Mouse (Mus musculus) hindbrain, embryonic 14.5 days (tissue): ENCODE measurements around the gene Shld1. TPM values are rescaled to one million over a fixed set of nuclear protein-coding genes. Genes with fewer than 3 reads are reported as not detected.

Source experiments
- ATAC-seq: fragments of 200-750 bp; cut with Nextera tagmentation; 2 replicates; pipeline ENCODE4 v1.8.0; 2017; ENCODE audit warnings: moderate number of reproducible peaks, mild to moderate bottlenecking, moderate TSS enrichment, moderate library complexity; ENCODE audit not compliant: low FRiP score
- DNase-seq: peaks from one replicate; pipeline ENCODE4 v3.0.0-alpha.2; 2015; ENCODE audit warnings: low spot score
- H3K27ac ChIP-seq: fragments of 300-500 bp; sonication (generic); 2 replicates; pipeline ENCODE4 v1.5.1; 2014; ENCODE audit warnings: mild to moderate bottlenecking, moderate library complexity
- H3K27me3 ChIP-seq: fragments of 300-500 bp; sonication (generic); 2 replicates; pipeline ENCODE4 v1.6.1; 2014; ENCODE audit warnings: mild to moderate bottlenecking, low read length, mixed read lengths; ENCODE audit not compliant: control insufficient read depth, insufficient read depth
- H3K36me3 ChIP-seq: fragments of 300-500 bp; sonication (generic); replicated peaks from 2 replicates; pipeline ENCODE4 v1.6.1; 2014; ENCODE audit not compliant: control insufficient read depth, insufficient read depth
- H3K4me1 ChIP-seq: fragments of 300-500 bp; sonication (generic); replicated peaks from 2 replicates; pipeline ENCODE4 v1.6.1; 2014; ENCODE audit warnings: antibody characterized with exemption, low read length, mixed read lengths; ENCODE audit not compliant: control insufficient read depth, insufficient read depth
- H3K4me2 ChIP-seq: fragments of 300-500 bp; sonication (generic); replicated peaks from 2 replicates; pipeline ENCODE4 v1.6.1; 2014; ENCODE audit warnings: mild to moderate bottlenecking, moderate library complexity
- H3K4me3 ChIP-seq: fragments of 300-500 bp; sonication (generic); replicated peaks from 2 replicates; pipeline ENCODE4 v1.5.1; 2014; ENCODE audit warnings: mild to moderate bottlenecking, low read length
- H3K9ac ChIP-seq: fragments of 300-500 bp; sonication (generic); 2 replicates; pipeline ENCODE4 v1.6.1; 2014
- H3K9me3 ChIP-seq: fragments of 300-500 bp; sonication (generic); 2 replicates; pipeline ENCODE4 v1.6.1; 2016; ENCODE audit warnings: low read length; ENCODE audit not compliant: control insufficient read depth
- WGBS: fragments of 180-500 bp; shearing (Covaris S2); extraction: QIAGEN DNeasy Blood & Tissue Kit; methylation state at CpG from one replicate; pipeline ENCODE4 v1.1.7; 2014; 5-methylcytosine and 5-hydroxymethylcytosine counted together
- polyA plus RNA-seq: library from polyadenylated mRNA; unstranded; fragments of >200 nt; fragmentation: Nextera tagmentation; extraction: Ambion mirVana; gene quantifications from 2 replicates; pipeline ENCODE4 v1.2.1, GENCODE M21; 2014

Shld1 gene
- polyA plus RNA-seq, 1 experiment from 2014 or later = 21.9 TPM

DNA sequence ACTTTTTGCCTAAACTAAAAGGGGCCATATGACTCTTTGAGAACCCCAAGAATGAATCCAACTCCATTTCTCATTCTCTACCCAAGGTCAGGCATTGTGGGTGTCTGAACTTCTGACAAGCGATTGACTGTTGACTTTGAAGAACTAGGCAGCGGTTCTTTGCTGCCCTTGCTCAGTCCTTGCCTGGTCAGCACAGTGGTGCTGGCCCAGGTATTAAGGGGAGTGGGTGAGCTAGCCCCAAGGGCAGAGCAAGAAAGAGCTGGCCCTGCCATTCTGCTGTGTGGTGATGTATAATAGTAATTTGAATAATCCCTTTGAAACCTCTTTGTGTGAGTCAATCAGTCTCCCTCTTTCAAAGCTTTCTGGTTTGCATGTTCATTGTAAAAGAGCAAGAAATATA is 39.4 kb downstream of the Shld1 start:
- no peaks in the 10 kb centered on the region for H3K9me3 ChIP-seq
- no peak overlapping the region for H3K27ac ChIP-seq
- no peak overlapping the region for H3K9ac ChIP-seq
- H3K27me3 ChIP-seq = no peaks in the 10 kb centered on the region
- 84% methylated on average over 2 of the region's 2 CpGs for WGBS
- DNase-seq (no peak), ATAC-seq (no peak)
- H3K4me3 ChIP-seq = no peak overlapping the region
- H3K4me2 ChIP-seq = no peak overlapping the region
- peaks cover 22% of the 10 kb centered on the region for H3K4me1 ChIP-seq
- H3K36me3 ChIP-seq = no peaks in the 10 kb centered on the region

DNA sequence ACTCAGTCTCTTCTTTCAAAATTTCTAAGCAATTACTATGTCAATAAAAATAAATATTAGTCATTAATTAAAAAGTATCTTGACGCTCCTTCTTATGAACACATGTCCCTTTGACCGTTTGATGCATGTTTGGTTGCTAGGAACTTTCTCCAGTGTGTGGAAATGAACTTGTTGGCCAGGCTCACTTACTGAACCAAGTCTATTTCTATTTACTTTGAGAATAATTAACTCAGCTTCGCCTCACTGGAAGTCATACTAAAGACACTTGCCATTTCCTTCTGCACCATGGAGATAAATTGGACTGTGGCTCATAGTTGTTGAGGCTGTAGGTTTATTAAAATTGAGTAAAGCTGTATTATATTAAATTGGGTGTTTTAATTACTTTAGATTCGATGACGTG is 46.2 kb downstream of the Shld1 start:
- no peak overlapping the region for H3K27ac ChIP-seq
- no peaks in the 10 kb centered on the region for H3K4me1 ChIP-seq
- H3K36me3 ChIP-seq = no peaks in the 10 kb centered on the region
- no peaks in the 10 kb centered on the region for H3K27me3 ChIP-seq
- 83% methylated on average over 5 of the region's 5 CpGs for WGBS
- DNase-seq (no peak), ATAC-seq (no peak)
- no peak overlapping the region for H3K4me2 ChIP-seq
- H3K9me3 ChIP-seq = no peaks in the 10 kb centered on the region
- H3K4me3 ChIP-seq = no peak overlapping the region
- H3K9ac ChIP-seq = no peak overlapping the region

DNA sequence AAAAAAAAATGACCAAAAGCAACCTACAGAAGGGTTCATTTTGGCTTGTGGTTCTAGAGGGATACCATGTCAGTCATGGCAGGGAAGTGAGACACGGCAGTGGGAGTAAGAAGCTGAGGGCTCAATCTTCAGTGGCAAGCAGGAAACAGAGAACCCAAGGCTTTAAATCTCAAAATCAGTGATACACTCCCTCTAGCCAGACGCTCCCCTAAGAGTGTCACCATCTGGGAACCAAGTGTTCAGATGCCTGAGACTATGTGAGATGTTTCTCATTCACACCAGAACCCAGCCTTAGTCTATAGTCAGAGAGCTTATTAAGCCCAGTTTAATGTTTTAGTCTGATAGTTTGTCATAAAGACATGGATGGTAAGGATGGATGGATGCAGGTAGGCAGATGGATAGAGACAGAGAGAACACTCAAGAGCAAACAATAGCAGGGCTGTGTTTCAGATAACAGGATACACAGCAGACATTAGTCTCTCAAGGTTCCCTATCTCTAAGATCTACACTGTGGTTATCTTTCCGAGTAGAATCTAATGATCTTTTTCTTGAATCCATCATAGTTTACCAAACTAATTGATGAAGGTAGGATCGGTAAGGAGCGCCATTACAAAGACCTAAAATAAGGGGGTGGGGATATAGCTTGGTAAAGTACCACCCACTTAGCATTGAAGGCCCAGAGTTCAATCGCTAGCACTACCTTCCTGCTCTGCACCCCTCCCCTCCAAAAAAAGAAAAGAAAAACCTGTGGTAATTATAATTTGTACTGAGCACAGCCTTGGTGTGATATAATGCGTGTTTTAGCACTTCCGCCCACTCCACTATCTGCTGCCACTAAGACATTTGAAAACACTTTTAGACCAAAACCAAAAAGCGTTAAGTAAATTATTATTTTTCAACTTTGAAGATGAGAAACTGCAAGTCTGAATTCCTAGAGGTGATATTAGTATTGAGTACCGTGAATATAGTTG is 47.2 kb downstream of the Shld1 start:
- Histone ChIP-seq H3K4me3 (no peak overlapping the region), H3K9me3 (no peaks in the 10 kb centered on the region), H3K4me1 (no peaks in the 10 kb centered on the region), H3K27me3 (no peaks in the 10 kb centered on the region), H3K4me2 (no peak overlapping the region), H3K9ac (no peak overlapping the region), H3K27ac (no peak overlapping the region), H3K36me3 (no peaks in the 10 kb centered on the region)
- ATAC-seq = no peak
- no peak for DNase-seq
- WGBS = 95% methylated on average over 10 of the region's 10 CpGs

DNA sequence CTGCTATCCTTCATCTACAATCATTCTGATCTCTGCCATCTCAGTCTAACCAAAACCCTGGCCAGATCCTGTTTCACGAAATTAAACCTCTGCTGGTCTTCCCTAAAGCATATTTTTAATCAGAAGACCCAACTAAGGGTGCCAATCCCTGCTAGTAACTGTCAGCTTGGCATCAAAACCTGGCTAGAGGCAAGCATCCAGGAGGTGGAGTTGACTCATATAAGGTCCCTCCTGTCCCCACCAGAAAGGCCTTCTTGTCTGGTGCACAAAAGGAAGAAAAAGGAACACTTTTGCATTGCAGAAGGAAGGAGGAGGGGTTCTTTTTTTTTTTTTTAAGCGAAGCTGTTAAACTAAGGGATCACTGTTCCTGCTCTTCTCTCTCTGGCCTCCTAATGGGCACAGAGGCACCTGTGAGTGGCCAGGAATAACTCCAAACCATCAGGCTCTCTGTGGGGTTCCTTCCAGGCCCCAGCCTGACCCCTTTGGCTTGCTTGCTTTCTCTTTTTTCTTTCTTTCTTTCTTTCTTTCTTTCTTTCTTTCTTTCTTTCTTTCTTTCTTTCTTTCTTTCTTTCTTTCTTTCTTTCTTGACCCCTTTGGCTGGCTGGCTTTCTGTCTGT is 52.2 kb downstream of the Shld1 start:
- 59% methylated on average over 2 of the region's 2 CpGs for WGBS
- no peak overlapping the region for H3K4me2 ChIP-seq
- ATAC-seq = no peak

DNA sequence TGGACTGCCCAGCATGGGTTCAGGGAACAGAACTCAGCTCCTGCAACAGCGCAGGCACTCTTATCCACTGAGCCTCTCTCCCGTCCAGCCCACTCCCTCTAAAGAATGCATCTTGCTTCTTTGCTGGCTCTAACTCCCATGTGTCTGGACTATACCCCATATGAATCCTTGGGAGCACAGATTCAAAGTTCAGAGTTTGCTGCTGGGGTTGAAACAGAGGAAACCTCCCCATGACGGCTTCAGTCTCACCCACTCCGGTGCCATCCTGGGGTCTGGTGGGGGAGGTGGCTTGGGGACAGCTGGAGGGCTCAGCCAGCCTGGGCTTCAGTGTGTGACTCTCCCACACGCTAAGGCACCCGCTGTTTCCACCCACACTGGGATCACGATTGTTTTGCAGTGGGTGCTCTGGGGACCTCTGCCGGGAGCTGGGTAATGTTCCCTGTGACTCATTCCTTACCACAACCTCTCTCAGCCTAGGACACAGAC is 55.2 kb downstream of the Shld1 start:
- ATAC-seq (no peak; the same call in 1 of the 2 replicates), DNase-seq (no peak)
- H3K9ac ChIP-seq = no peak overlapping the region
- H3K4me2 ChIP-seq = no peak overlapping the region
- H3K27ac ChIP-seq = no peak overlapping the region
- no peaks in the 10 kb centered on the region for H3K36me3 ChIP-seq
- no peaks in the 10 kb centered on the region for H3K4me1 ChIP-seq
- H3K9me3 ChIP-seq = no peaks in the 10 kb centered on the region
- H3K27me3 ChIP-seq = no peaks in the 10 kb centered on the region
- WGBS = 37% methylated on average over 8 of the region's 8 CpGs
- H3K4me3 ChIP-seq = no peak overlapping the region

More for the DNA sequence above, 52.2 kb downstream of the Shld1 start:
- no peaks in the 10 kb centered on the region for H3K4me1 ChIP-seq
- H3K4me3 ChIP-seq = no peak overlapping the region
- no peaks in the 10 kb centered on the region for H3K9me3 ChIP-seq
- H3K27me3 ChIP-seq = no peaks in the 10 kb centered on the region
- no peaks in the 10 kb centered on the region for H3K36me3 ChIP-seq
- no peak overlapping the region for H3K9ac ChIP-seq
- no peak overlapping the region for H3K27ac ChIP-seq
- no peak for DNase-seq

DNA sequence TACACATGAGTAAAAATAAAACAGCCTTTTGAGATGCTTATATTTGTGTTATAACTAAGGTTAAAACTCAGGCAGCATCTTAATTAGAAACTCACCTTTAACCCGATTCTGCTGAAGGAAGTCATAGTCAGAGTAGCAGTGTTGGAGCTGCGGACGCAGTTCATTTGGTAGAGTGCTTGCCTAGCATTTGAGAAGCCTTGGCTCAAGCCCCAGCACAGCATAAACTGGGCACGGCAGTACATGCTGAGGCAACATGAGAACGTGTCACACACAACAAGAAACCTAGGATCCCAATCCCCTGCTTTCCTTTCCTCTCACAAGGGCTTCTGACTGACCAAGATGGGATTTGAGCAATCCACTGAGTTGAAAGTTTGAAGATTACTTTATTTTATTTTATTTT is 58.1 kb downstream of the Shld1 start:
- no peak for DNase-seq

DNA sequence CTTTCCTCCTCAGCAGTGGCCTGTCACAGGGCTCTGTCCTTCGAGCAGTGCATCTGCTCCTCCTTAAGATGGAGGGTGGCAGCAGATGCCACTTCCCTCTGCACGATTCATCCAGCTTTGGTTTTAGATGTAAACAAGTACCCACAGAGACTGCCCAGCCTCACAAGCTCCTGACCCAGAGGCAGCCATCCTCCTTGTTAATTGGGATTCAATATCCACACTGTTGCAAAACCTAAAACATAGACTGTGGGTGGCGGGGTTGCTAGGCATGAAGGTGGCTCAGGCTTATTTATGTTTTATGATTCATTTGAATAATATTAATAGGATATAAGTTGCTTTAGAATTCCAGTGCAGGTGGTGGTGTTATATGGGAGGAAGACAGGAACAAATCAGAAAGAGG is 59.4 kb downstream of the Shld1 start:
- Histone ChIP-seq H3K4me1 (no peaks in the 10 kb centered on the region), H3K27me3 (no peaks in the 10 kb centered on the region), H3K9ac (no peak overlapping the region), H3K4me3 (no peak overlapping the region), H3K36me3 (peaks cover 5% of the 10 kb centered on the region; the same call in 1 of the 2 replicates), H3K4me2 (no peak overlapping the region), H3K9me3 (no peaks in the 10 kb centered on the region), H3K27ac (no peak overlapping the region)
- ATAC-seq = no peak
- DNase-seq = no peak
- WGBS = 91% methylated on average over 3 of the region's 3 CpGs

More for the DNA sequence above, 58.1 kb downstream of the Shld1 start:
- Histone ChIP-seq H3K4me3 (no peak overlapping the region), H3K4me1 (no peaks in the 10 kb centered on the region), H3K27me3 (no peaks in the 10 kb centered on the region), H3K36me3 (no peaks in the 10 kb centered on the region), H3K4me2 (no peak overlapping the region), H3K9me3 (no peaks in the 10 kb centered on the region), H3K27ac (no peak overlapping the region), H3K9ac (no peak overlapping the region)
- 94% methylated on average over 5 of the region's 5 CpGs for WGBS
- ATAC-seq = no peak

DNA sequence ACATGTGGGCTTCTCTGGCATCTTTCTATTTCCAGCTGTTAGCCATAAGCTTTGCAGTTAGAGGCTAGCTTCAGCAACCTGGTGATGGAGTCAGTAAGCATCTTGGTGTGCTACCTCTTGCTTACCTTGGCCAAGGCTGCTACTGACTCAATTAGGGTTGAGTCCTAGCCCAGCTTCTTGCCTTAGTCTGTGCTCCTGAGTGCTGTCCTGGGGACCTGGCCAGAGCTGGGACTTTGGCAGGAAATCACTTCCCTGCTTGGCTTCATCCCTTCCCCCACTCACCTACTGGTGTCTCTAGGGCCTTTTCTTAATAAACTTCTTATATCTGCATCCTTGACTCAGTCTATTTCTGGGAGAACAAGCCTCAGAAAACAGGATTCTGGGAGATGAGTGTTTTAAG is 64.0 kb downstream of the Shld1 start:
- H3K4me3 ChIP-seq = no peak overlapping the region
- H3K9me3 ChIP-seq = no peaks in the 10 kb centered on the region
- no peaks in the 10 kb centered on the region for H3K27me3 ChIP-seq
- H3K4me1 ChIP-seq = no peaks in the 10 kb centered on the region
- no peak for ATAC-seq
- no peak overlapping the region for H3K9ac ChIP-seq
- no peak overlapping the region for H3K4me2 ChIP-seq
- DNase-seq = no peak
- H3K27ac ChIP-seq = no peak overlapping the region
- H3K36me3 ChIP-seq = peaks cover 5% of the 10 kb centered on the region; the same call in 1 of the 2 replicates
